Mouse (Mus musculus) CD8-positive naive resting alpha-beta T cell, adult 2 months (primary cell): ENCODE results near the gene Kansl1.

ENCODE experiments used
- DNase-seq, 2 experiments: peaks; one replicate each; pipeline ENCODE4 v3.0.0; 2022; ENCODE audit warnings: low read depth in 2 of 2, low spot score in 2 of 2

Gene Kansl1

GRCm38 (mm10) chr11:104440521-104441474 is 27.9 kb downstream of the Kansl1 start:
- DNase-seq, result no peak

- no peak for DNase-seq
Observed at GRCm38 (mm10) chr11:104439703-104440102, 29.0 kb downstream of the Kansl1 start.

- no peak for DNase-seq
Observed at GRCm38 (mm10) chr11:104438450-104438849, 30.2 kb downstream of the Kansl1 start.

- no peak for DNase-seq
Observed at GRCm38 (mm10) chr11:104436394-104436954, 32.2 kb downstream of the Kansl1 start.

GRCm38 (mm10) chr11:104435753-104436152 is 32.9 kb downstream of the Kansl1 start:
- DNase-seq, result no peak

- DNase-seq, result no peak
Observed at GRCm38 (mm10) chr11:104435141-104435540, 33.5 kb downstream of the Kansl1 start.

GRCm38 (mm10) chr11:104432251-104432650 is 36.4 kb downstream of the Kansl1 start:
- no peak for DNase-seq

- DNase-seq, result no peak
Observed at GRCm38 (mm10) chr11:104431807-104432206, 36.9 kb downstream of the Kansl1 start.

GRCm38 (mm10) chr11:104424727-104425416 is 43.8 kb downstream of the Kansl1 start:
- DNase-seq, result peak; percentile 69 to 81

GRCm38 (mm10) chr11:104412254-104412653 is 56.4 kb downstream of the Kansl1 start:
- no peak for DNase-seq

GRCm38 (mm10) chr11:104407391-104407790 is 61.3 kb downstream of the Kansl1 start:
- DNase-seq, result no peak

GRCm38 (mm10) chr11:104400961-104401360 is 67.7 kb downstream of the Kansl1 start:
- no peak for DNase-seq

- DNase-seq, result no peak
Observed at GRCm38 (mm10) chr11:104399459-104400216, 69.0 kb downstream of the Kansl1 start.

- no peak for DNase-seq
Observed at GRCm38 (mm10) chr11:104395648-104396047, 73.0 kb downstream of the Kansl1 start.

GRCm38 (mm10) chr11:104393196-104393595 is 75.5 kb downstream of the Kansl1 start:
- no peak for DNase-seq

- DNase-seq, result no peak
Observed at GRCm38 (mm10) chr11:104392153-104392552, 76.5 kb downstream of the Kansl1 start.

- DNase-seq, result no peak
Observed at GRCm38 (mm10) chr11:104387284-104387683, 81.4 kb downstream of the Kansl1 start.

GRCm38 (mm10) chr11:104386595-104386994 is 82.1 kb downstream of the Kansl1 start:
- no peak for DNase-seq

- no peak for DNase-seq
Observed at GRCm38 (mm10) chr11:104383167-104383810, 85.4 kb downstream of the Kansl1 start.

- DNase-seq, result peak in 1 of 2 experiments; percentile 11
Observed at GRCm38 (mm10) chr11:104381887-104382286, 86.8 kb downstream of the Kansl1 start.
